Mouse (Mus musculus): ENCODE measurements around the gene Mrps12.

GRCm38 (mm10) chr7:28775129-28775528 lies 33.5 kb upstream of the Mrps12 start:
- TF ChIP-seq POLR2A (IDR thresholded peaks at IDR 0.05; ENCODE audit: control insufficient read depth, extremely low read depth, insufficient read depth, low read length, poor library complexity) (no peak), CTCF (IDR thresholded peaks at IDR 0.05; ENCODE audit: borderline replicate concordance, control insufficient read depth, extremely low read depth, insufficient read depth, low read length, poor library complexity) (no peak)

All from thymus, adult 2 months (tissue).